Mouse (Mus musculus) hematopoietic stem cell, adult 5-6 weeks (primary cell): ENCODE measurements around the gene Ptch1. TPM values are rescaled to one million over a fixed set of nuclear protein-coding genes. Genes with fewer than 3 reads are reported as not detected.
A peak's percentile ranks its signal among the peaks of the same experiment; 100 is the strongest.

Source experiments
- ATAC-seq, 2 experiments: fragments of 125-278 bp in 1 of 2; replicated peaks in 1 of 2; 2 replicates each; pipeline ENCODE4 v1.8.0; 2016 to 2017; ENCODE audit warnings: inconsistent platforms in 2 of 2, mild to moderate bottlenecking in 2 of 2, moderate number of reproducible peaks in 2 of 2, low read depth in 1 of 2, moderate TSS enrichment in 1 of 2; ENCODE audit not compliant: low FRiP score in 2 of 2, poor library complexity in 2 of 2, severe bottlenecking in 2 of 2, insufficient read depth in 1 of 2, low TSS enrichment in 1 of 2
- total RNA-seq: library from RNA; stranded (forward); fragments of 172-1452, 232-1000 nt; gene quantifications from 2 replicates; pipeline ENCODE4 v1.2.3, GENCODE M21; 2017

The Ptch1 gene
- total RNA-seq = 10.2 and 13.2 TPM in 2 replicates

DNA sequence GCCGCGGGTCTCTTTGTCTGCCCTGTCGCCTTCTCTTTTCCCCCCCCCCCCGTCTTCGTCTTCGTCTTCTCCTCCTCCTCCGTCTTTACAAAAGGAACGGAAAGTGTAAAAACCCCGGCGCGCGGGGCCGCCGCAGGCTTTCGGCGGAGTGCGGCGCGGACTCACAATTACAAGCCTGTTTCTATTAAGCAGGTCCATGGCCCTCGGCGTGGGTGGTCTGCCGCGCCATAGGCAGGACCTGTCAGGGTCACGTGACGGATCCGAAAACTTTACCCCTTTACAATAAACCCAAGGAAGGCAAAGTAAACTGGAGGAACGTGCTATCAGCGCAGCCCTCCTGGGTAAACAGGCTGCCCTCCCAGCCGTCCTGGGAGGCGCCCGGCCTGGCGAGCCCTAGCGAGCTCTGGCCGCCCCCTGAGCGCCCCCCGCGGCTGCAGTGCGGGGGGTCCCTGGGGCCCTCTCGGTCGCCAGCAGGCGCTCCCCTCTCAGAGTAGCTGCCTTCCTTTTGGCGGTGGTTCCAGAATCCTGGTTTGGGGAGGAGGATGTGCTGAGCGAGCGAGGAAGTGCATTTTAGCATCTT lies at the start of gene Ptch1:
Gene Ptch1, minus strand, starts transcription at position 343 of the 580 bp plus-strand sequence.
- ATAC-seq = no peak

DNA sequence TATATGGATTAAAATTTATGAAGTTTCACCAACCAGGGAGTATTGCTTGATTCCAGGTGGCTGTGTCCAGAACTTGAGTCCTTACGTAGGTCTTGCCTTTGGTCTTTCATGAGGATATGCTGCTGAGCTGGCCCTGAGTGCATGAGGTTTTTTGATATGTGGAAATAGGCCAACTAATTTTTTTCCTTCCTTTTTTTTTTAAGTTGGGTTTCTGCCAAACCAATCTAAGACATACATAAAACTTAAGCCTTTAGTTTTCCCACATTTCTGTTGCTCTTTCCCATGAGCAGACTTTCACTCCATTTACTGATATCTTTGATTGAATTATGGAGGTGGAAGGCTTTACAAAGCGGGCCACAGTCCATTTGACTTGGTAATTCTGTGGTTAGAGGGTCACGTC lies 47.9 kb upstream of the Ptch1 start:
- no peak for ATAC-seq

DNA sequence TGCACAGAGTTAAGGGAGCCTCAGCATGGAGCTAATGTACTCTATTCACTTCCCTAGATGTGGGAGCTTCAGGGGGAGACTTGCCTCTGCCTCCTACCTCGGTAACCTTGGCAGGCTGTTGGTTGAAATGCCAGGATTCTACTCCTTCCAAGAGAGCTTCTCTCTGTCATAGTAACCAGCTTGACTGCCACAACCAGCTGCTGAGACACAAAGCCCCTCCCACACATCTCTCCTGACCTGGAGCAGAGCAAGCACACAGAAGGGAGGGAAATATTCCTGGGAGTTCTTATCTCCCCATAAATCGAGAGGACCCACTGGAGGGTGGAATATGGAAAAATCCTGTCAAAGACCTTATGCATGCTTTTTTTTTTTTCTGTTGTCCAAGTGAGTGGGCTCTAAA lies 39.8 kb upstream of the Ptch1 start:
- ATAC-seq = no peak

DNA sequence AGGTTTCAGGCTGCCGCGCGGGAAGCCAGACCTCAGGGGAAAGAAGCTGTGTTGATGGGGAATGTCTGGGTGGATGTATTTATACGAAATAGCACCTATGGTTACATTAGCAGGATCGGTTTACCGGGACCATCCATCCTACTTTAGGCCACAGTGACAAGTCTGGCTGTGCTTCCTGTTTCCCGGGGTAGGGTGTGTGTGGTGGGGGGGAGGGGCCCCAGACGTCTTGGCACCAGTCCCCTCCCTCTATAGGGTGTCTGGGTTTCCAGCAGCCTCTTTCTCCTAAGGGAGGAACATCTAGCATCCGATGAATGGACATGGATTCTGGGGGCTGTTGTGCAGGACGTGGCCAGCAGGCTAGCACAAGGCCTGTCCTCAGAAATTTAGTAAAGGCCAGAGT lies 36.3 kb upstream of the Ptch1 start:
- no peak for ATAC-seq

DNA sequence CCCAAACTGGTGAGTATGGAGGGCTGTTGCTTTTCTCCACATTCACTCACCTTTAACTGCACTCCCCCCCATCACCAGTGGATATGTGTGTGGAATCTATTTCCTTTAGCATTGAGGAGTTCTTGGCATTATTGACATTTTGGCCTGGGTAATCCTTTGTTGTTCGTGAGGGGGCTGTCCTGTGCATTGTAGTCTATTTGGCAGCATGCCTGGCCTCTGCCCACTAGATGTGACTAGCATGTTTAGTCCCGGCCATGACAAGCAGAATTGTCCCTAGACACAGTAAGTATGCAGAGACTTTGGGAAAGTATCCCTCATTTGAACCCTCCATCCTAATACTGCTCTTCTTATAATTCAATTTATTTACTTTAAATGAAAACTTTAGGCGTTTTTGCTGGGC lies 24.2 kb upstream of the Ptch1 start:
- ATAC-seq = no peak

DNA sequence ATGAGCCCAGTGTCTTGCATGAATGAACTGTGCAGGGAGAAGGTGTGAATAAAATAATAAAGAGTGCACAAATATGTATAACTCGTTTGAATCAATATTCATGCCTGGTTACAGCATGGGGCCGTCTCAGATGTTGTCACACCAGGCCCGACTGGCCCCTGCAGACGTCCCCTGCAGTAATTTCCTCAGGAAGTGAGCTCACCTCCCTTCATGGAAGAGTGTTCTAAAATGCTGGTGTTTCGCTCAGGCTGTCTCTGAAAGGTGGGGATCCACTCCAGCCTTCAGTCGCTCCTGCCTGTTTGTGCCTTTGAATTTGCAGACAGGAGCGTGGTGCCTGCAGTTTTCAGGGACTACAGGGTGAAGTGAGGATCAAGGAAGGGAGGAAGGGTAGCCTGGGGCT lies 22.5 kb upstream of the Ptch1 start:
- ATAC-seq = peak; percentile 25 to 42; a peak in 2 of 4 replicates

DNA sequence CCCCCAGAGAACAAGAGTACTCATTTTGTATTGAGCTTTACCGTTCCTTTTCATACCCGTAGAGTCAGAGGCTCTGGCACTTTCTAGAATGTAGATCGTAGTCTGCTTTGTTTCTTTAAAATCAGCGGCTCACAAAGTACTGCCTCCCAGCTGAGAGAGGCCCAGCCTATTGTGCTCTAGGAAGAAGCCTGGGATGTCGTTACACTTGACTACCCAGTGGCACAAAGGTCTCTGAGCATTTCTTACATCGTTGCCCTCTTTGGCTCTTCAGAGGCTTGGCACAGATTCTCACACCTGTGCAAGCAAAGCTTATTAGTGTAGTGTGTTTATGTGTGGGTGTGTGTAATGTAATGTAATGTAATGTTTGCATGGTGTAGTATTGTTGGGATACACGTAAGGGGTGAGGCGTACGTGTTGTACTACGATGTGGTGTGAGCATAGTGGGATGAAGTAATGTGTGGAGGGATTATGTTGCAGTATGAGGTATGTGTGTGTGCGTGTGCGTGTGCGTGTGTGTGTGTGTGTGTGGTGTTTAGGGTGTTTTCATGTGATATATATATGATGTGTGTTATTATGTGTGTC lies 20.2 kb upstream of the Ptch1 start:
- no peak for ATAC-seq

DNA sequence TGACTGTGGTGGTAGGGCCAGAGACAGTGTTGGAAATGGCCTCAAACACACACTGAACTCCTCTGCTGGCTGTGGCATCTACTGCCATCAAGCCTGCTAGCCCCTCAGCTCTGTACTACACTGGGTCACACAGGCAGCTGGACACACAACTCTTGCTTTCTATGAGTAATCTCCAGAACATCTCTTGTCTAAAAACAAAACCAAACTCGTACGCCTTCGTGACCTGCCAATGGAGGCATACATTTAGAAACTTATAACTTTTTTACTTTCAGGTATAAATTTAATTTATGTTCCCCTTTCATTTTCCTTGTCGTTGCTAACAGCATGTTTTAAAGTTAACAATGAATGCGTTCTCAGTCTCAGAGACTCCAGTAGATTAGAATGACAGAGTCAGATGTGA lies 19.4 kb upstream of the Ptch1 start:
- no peak for ATAC-seq

DNA sequence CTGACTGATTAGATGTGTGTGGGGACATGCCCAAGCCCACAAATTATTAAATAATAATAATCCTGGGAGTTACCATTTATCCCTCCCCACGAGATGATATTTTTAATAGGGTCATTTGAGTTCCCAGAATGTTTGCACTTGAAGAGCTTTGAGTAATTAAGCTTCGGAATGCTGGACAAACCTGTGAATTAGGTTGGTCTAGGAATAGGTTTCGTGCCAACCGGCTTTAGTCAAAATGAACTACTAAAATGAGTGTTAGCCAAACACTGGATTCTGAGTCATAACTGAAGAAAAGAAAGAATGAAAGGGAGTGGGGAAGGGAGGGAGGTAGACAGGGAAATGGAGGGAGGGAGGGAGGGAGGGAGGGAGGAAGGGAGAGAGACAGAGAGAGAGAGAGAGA lies 1.2 kb upstream of the Ptch1 start:
- ATAC-seq = no peak

DNA sequence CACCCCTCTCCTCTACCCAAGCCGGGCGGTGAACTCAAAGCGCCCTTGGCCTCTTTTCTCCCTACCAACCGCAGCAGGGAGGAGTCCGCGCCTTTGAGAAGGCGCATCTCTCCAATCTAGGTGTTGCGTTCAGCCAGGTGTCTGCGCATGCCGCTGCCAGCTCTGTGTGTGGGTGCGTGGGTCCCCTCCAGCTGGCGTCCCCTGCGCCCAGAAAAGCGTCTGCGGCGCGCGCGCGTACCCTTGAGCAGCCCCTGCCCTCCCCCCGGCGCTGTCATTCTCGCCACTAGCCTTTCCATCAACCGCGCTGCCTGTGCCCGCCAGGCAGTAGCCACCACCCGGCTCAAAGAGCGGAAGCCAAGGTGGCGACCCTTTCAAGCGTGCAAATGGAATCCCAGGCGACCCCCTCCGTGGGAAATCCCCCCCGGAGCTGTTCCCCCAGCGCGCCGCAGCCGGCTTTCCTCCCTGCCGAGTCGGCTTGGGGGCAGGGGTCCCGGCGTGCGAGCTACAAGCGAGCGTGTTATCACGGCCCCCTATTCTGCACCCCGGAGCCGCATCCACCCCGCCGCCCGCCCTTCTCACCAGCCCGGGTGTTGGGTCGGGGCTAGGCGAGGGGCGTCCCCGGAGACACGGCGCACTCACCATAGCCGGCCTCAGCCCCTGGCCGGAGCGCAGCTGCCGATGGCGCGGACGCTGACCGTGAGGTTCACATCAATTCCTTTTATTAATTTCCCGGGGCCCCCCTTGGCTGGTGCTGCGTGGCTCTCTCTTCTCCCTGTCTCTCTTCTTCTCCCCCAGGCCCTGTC lies 744 bp downstream of the Ptch1 start:
- ATAC-seq = no peak

DNA sequence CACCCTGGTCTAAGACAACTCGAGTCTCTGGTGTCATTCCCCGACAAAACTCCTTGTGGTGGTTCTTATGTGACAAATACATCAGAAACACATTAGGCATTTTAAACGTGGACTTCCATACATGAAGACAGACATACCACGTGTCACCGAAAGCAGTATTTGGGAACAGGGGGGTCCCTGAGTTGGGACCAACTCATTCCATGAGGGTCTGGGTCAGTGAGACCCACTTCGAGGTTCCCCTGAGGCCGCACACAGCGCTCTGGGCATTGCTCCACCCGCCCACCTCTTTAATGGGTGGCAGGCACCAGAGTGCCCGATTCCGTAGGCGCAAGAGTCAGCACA lies 1.3 kb downstream of the Ptch1 start:
- no peak for ATAC-seq

DNA sequence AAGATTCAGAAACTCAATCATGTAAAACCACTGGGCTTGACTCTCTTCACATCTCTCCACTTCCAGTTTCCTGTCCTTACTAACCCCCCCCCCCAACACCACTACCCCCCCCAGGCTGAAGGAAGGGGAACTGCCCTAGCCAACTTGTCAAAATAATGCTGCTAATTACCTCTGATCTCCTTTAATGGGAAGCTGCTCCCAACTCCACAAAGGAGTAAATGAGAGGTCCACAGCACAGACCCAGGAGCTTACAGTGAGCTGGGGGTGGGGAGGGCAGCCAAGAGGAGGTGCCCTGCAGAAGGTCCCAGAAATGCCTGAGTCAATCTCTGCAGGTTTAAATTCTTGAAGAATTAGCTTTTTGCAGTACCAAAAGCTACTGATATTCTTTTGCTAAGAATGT lies 2.9 kb downstream of the Ptch1 start:
- ATAC-seq = no peak

DNA sequence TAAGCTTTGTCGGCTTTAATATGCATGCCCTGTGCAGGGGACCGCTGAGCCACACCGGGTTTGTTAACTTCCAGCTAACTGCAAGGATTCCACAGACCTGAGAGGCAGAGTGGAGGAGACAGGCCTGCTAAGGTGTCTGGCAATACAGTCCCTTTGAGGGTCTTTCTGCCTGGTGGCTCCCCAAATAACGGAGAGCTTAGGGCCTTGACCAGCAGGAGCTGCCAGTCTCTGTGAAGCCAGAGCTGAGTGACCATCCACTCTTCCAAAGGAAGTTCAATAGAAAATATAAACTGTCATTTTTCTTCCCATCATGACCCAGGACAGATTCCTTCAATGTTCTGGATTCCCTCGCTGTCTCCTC lies 4.0 kb downstream of the Ptch1 start:
- no peak for ATAC-seq

DNA sequence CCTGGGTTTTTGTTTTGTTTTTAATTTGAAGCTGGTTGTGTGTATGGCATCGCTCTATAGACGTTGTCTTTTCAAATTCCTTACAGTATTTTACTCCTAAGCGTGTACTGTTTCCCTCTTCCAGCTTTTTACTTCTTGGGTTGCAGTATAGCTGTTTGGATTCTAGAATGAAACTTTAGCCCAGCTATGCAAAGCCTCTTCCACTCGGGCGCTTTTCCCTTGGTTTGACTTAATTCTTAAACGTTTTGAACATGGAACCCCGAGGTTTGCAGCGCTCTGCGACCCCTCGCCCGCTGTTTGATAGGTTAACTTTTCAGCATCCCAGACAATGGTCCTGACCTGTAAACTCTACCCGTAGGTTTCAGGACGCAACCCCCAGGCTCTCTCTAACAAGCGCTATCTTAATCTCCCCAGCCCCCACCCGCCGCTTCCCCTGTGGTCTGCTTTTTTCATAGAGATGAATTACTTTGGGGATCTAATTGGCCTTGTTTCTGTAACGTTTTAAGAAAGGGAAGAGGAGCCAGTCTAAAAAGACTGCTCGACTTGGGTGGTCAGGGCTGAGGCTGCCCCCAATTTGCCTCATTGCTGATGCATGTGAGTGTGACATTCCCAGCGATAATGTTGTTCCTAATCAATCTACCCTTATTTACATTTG lies 4.5 kb downstream of the Ptch1 start:
- ATAC-seq = no peak

DNA sequence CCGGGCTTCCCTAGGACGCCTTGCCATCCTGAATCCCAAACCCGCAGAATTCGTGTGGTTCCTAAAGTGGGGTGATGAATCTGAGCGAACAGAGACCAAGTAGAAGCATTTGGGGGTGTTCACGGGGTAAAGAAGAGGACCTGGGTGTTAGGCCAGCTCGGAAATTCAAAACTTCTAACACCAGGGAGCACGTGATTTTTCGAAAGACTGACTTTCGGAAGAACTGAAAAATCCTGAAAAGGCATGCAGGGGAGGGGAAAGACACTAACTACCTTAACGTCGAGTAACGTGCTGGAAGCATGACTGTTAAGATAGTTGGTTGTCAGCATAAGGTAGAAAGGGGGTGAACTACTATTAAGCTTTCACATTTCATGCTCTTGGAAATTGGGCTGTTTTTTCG lies 5.1 kb downstream of the Ptch1 start:
- ATAC-seq = no peak

DNA sequence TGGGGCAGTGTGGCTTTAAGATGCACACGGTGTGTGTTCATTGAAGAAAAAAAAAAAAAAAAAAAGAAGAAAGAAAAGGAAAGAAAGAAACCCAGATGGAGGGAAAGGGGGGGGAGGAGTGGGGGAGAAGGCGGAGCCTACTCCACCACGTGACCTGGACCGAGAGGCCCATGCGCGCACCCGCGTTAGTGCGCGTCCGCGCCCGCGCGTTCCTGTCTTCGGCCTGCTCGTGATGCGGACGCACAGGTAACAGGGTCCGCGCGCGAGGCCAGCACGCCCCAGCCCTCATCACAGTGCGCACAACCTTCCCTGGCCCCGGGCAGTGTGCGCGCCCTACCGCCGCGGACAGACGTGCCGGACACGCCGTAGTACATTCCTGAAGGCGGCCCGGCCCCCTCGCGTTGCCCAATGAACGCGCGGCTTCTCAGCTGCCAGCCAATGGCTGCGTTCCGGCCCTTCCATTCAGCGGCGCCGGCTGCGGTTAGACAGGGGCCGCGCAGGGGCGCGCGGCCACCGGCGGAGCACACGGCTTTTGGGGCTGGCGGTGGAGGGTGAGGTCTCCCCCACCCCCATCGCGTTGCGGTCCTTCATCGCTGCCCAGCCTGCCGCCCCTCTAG lies 5.6 kb downstream of the Ptch1 start:
- ATAC-seq = peak; percentile 55 to 70

DNA sequence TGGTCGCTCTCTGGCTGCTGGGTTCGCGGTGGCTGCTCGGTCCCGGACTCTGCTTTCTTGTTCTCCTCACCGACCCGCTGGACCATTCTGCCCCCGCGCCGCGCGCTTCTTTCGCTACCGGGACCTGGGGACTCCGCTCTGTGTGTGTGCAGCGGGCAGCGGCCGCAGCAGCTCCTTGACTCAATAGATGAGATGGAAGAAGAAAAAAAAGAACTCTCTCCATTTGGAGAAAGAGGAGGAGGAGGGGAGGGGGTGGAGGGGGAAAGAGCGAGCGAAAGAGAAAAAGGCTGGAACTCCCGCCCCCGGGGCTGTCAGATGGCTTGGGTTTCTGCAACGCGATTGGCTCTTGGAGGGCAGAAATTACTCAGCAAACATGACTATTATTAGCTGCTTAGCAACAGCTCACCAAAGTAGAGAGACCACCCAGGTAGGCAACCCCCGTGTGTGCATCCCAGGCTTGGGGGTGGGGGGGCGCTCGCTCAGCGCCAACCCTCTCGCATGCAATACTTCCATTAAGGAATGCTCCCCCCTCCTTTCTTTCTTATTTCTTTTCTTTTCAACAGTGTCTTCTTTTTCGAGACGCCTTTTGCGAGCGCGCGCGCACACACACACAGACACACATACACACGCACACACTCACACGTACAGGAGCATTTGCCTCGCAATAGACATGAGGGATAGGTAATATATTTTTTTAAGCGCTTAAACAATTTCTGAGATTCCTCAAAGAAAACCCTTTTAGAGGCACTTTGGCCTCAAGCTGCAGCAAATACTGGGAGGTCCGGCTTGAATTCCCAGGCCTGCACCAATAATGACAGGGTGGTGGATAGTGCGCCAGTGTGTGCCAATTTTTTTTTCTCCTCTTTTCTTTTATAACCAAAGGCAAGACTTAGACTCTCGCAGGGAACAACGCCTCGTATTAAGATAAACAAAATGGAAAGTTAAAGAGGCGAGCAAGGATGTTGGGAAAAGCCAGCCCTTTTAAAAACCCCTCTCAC lies 7.1 kb downstream of the Ptch1 start:
- ATAC-seq = peak in 1 of 2 experiments; percentile 31; a peak in 2 of 4 replicates
